Mouse (Mus musculus): ENCODE data around the gene Nol10. TPM values are rescaled to one million over a fixed set of nuclear protein-coding genes. Genes with fewer than 3 reads are reported as not detected.

Gene Nol10
- polyA plus RNA-seq, 1 experiment from 2014 or later = 39.7 TPM

- H3K27me3 ChIP-seq (ENCODE audit: low read depth, poor library complexity, severe bottlenecking) = no peaks in the 10 kb centered on the region
- WGBS = 86% methylated on average over 2 of the region's 2 CpGs
- H3K9me3 ChIP-seq (replicated peaks) = no peaks in the 10 kb centered on the region
- no peaks in the 10 kb centered on the region for H3K4me1 ChIP-seq
- no peak overlapping the region for H3K4me3 ChIP-seq
- DNase-seq (ENCODE audit: low spot score) = no peak
- H3K36me3 ChIP-seq = no peaks in the 10 kb centered on the region
- H3K27ac ChIP-seq = no peak overlapping the region
These were observed 130.6 kb downstream of the Nol10 start for GRCm38 (mm10) chr12:17478856-17479255.

Small RNAs within 50 kb of the gene (microRNA-seq; reads per million reads assigned to microRNA genes)
- 27.5 reads per million, percentile 34 among the genes with 10 or more reads in this experiment for gene Mir3066

Other genes with a start within 250 kb of the Nol10 start
- 0.33 and 0.53 TPM in 2 replicates for gene Kcnf1, start 171.6 kb upstream of the Nol10 start, polyA plus RNA-seq (2016; fragmentation: Nextera tagmentation; extraction: Ambion mirVana)
- gene Pdia6, start 81.9 kb upstream of the Nol10 start, polyA plus RNA-seq (2016; fragmentation: Nextera tagmentation; extraction: Ambion mirVana) = 641 and 657 TPM in 2 replicates
- gene Atp6v1c2, start 19.1 kb upstream of the Nol10 start, polyA plus RNA-seq (2016; fragmentation: Nextera tagmentation; extraction: Ambion mirVana) = 0.36 and 0.49 TPM in 2 replicates
- 289 and 351 TPM in 2 replicates for gene Odc1, start 196.3 kb downstream of the Nol10 start, polyA plus RNA-seq (2016; fragmentation: Nextera tagmentation; extraction: Ambion mirVana)

All from limb, embryonic 10.5 days (tissue).